Mouse (Mus musculus) heart, adult 2 months (tissue): Measurements from ENCODE around the gene Celf5.

Experiments
- CTCF ChIP-seq: fragments of 200-600 bp; IDR thresholded peaks from 2 replicates; pipeline ENCODE4 v1.8.1; 2022; ENCODE audit warnings: antibody characterized with exemption, mild to moderate bottlenecking, moderate library complexity
- EP300 ChIP-seq: fragments of 200-500 bp; IDR thresholded peaks from 2 replicates; pipeline ENCODE4 v1.6.1; 2011; ENCODE audit warnings: low read depth, low read length, control low read depth; ENCODE audit not compliant: insufficient read depth
- POLR2A ChIP-seq: fragments of 200-500 bp; IDR thresholded peaks from 2 replicates; pipeline ENCODE4 v1.6.1; 2011; ENCODE audit warnings: mild to moderate bottlenecking, low read depth, low read length, control low read depth; ENCODE audit not compliant: insufficient read depth

GRCm38 (mm10) chr10:81411471-81412400, 70.8 kb downstream of the Celf5 start:
- peak; percentile 44 for TF ChIP-seq POLR2A
- no peak for TF ChIP-seq CTCF
- TF ChIP-seq EP300, result peak; percentile 83
